Comparison of ENCODE assay signal across 9 mouse cellular contexts in genomic region chr4:56989431-56990214, GRCm38 (mm10). TPM values are rescaled to one million over a fixed set of nuclear protein-coding genes. Genes with fewer than 3 reads are reported as not detected.
A peak's percentile ranks its signal among the peaks of the same experiment; 100 is the strongest.
DNase-seq lines count a peak whose midpoint lies in the region; ATAC-seq and TF ChIP-seq lines count a peak whose summit lies in the region.
"Had no signal": no experiment of that assay in that cellular context is flagged by ENCODE, and none has a peak within 500 bp of the region (broad histone marks: within the 10 kb centered on the region; RNA-seq: fewer than 3 reads in every experiment).

No protein-coding gene starts in this region.

- 0 out of 2 replicates have a peak, but pooled peaks have one; percentile 11 for ATAC-seq in embryonic facial prominence, embryonic 15.5 days (ENCODE audit: insufficient number of reproducible peaks, low FRiP score, low TSS enrichment, low read depth)
- peak; percentile 76 for ATAC-seq in midbrain, postnatal 0 days (ENCODE audit: low FRiP score)
- ATAC-seq in granulocyte monocyte progenitor cell, adult 5-6 weeks (replicated peaks; ENCODE audit: poor library complexity, severe bottlenecking): no peak

- TF ChIP-seq CTCF in E14TG2a.4 (conservative IDR thresholded peaks at IDR 0.05; ENCODE audit: low read length): no peak
- no peak for TF ChIP-seq CTCF in midbrain, postnatal 0 days (IDR thresholded peaks at IDR 0.05)

- 3% methylated on average over 45 of the region's 45 CpGs for WGBS in embryonic facial prominence, embryonic 15.5 days
- 1% methylated on average over 45 of the region's 45 CpGs for WGBS in midbrain, postnatal 0 days

- H3K36me3 ChIP-seq in E14TG2a.4 (ENCODE audit: insufficient read depth, low read length): no peaks in the 10 kb centered on the region
- H3K36me3 ChIP-seq in embryonic facial prominence, embryonic 15.5 days: no peaks in the 10 kb centered on the region
- H3K36me3 ChIP-seq in midbrain, postnatal 0 days (ENCODE audit: insufficient read depth, low read length): no peaks in the 10 kb centered on the region

- H3K27ac ChIP-seq in embryonic facial prominence, embryonic 15.5 days (replicated peaks): no peak overlapping the region
- H3K27ac ChIP-seq in midbrain, postnatal 0 days (ENCODE audit: low read depth, low read length): peak overlapping the region; percentile 89

- peak overlapping the region; percentile 83 for H3K4me3 ChIP-seq in E14TG2a.4 (replicated peaks; ENCODE audit: low read length)
- H3K4me3 ChIP-seq in embryonic facial prominence, embryonic 15.5 days (replicated peaks): peak overlapping the region; percentile 62
- H3K4me3 ChIP-seq in midbrain, postnatal 0 days (ENCODE audit: low read depth, low read length): peak overlapping the region; percentile 76

- H3K9ac ChIP-seq in embryonic facial prominence, embryonic 15.5 days: peak overlapping the region; percentile 40
- peak overlapping the region; percentile 81 for H3K9ac ChIP-seq in midbrain, postnatal 0 days (replicated peaks; ENCODE audit: low read length, poor library complexity, severe bottlenecking)

- peaks cover 10% of the 10 kb centered on the region for H3K4me1 ChIP-seq in E14TG2a.4 (replicated peaks; ENCODE audit: low read depth, low read length)
- H3K4me1 ChIP-seq in embryonic facial prominence, embryonic 15.5 days: peaks cover 8% of the 10 kb centered on the region; the same call in 1 of the 2 replicates
- H3K4me1 ChIP-seq in midbrain, postnatal 0 days (ENCODE audit: insufficient read depth, low read length): no peaks in the 10 kb centered on the region

- peak overlapping the region; percentile 95 for H3K4me2 ChIP-seq in embryonic facial prominence, embryonic 15.5 days (replicated peaks)
- H3K4me2 ChIP-seq in midbrain, postnatal 0 days (ENCODE audit: low read depth, low read length, poor library complexity, severe bottlenecking): peak overlapping the region; percentile 82

- peaks cover 74% of the 10 kb centered on the region for H3K27me3 ChIP-seq in E14TG2a.4 (ENCODE audit: insufficient read depth, low read length)
- H3K27me3 ChIP-seq in embryonic facial prominence, embryonic 15.5 days: peaks cover 29% of the 10 kb centered on the region
- no peaks in the 10 kb centered on the region for H3K27me3 ChIP-seq in midbrain, postnatal 0 days (ENCODE audit: insufficient read depth, low read length)

- H3K9me3 ChIP-seq in E14TG2a.4 (ENCODE audit: low read length): no peaks in the 10 kb centered on the region
- H3K9me3 ChIP-seq in embryonic facial prominence, embryonic 15.5 days (replicated peaks): no peaks in the 10 kb centered on the region
- no peaks in the 10 kb centered on the region for H3K9me3 ChIP-seq in midbrain, postnatal 0 days (ENCODE audit: low read length)

- peak; percentile 11 for DNase-seq in Muller cell, postnatal 12 days (ENCODE audit: inconsistent ontology term)
- peak; percentile 23 to 32 for DNase-seq in layer of hippocampus, postnatal 25 days (ENCODE audit: extremely low spot score in 1 of 2, low spot score in 1 of 2)
- peak; percentile 63 for DNase-seq in midbrain, postnatal 0 days (ENCODE audit: low spot score)
- DNase-seq in thymus, postnatal 25 days: no peak
- no peak for DNase-seq in gastrocnemius, adult 18-20 months (ENCODE audit: low spot score)

RNA-seq across cellular contexts. Expression of gene Frrs1l, which starts 0.6 kb away (rescaled TPM):
- polyA plus RNA-seq in embryonic facial prominence, embryonic 15.5 days (2015; fragmentation: Nextera tagmentation; extraction: Ambion mirVana): 2.6 and 2.9 TPM in 2 replicates
- 100 to 1,000 TPM; 202 to 207 TPM for total RNA-seq in layer of hippocampus, postnatal 25 days (2021)
- 36.8 and 37.9 TPM in 2 replicates for total RNA-seq in midbrain, postnatal 0 days (2014; rRNA removed)
- polyA plus RNA-seq in midbrain, postnatal 0 days (2015; fragmentation: Nextera tagmentation; extraction: Ambion mirVana): 17.9 and 21.2 TPM in 2 replicates
- total RNA-seq in granulocyte monocyte progenitor cell, adult 5-6 weeks (2014; fragmentation: Nextera tagmentation): not detected in 2 replicates
- not detected in 2 replicates for total RNA-seq in granulocyte monocyte progenitor cell, adult 5-6 weeks (2017)
- not detected for total RNA-seq in gastrocnemius, adult 18-20 months (2021)
- polyA plus RNA-seq: spleen, adult 2 months had no signal

RNA-seq across cellular contexts. Expression of gene Tmem245, which starts 42.4 kb away (rescaled TPM):
- 8.7 and 11.1 TPM in 2 replicates for polyA plus RNA-seq in embryonic facial prominence, embryonic 15.5 days (2015; fragmentation: Nextera tagmentation; extraction: Ambion mirVana)
- 10 to 100 TPM; 29.8 to 31.0 TPM for total RNA-seq in layer of hippocampus, postnatal 25 days (2021)
- 27.0 and 29.6 TPM in 2 replicates for total RNA-seq in midbrain, postnatal 0 days (2014; rRNA removed)
- 10.4 and 11.2 TPM in 2 replicates for polyA plus RNA-seq in midbrain, postnatal 0 days (2015; fragmentation: Nextera tagmentation; extraction: Ambion mirVana)
- 16.3 and 18.2 TPM in 2 replicates for total RNA-seq in granulocyte monocyte progenitor cell, adult 5-6 weeks (2014; fragmentation: Nextera tagmentation)
- 9.9 and 10.1 TPM in 2 replicates for total RNA-seq in granulocyte monocyte progenitor cell, adult 5-6 weeks (2017)
- 10 to 100 TPM; 19.7 to 21.1 TPM for total RNA-seq in gastrocnemius, adult 18-20 months (2021)

Comparison
In these comparisons a context has a peak if more than half of its experiments do, and no peak if none do; other contexts are left out.
1. DNase-seq: peak in Muller cell, postnatal 12 days (single experiment), layer of hippocampus, postnatal 25 days (2 of 2) and midbrain, postnatal 0 days (single experiment); none in thymus, postnatal 25 days (single experiment) and gastrocnemius, adult 18-20 months (single experiment).
2. RNA of gene Frrs1l, which starts 0.6 kb away (total RNA-seq): 202 to 207 TPM in layer of hippocampus, postnatal 25 days and 36.8 to 37.9 TPM in midbrain, postnatal 0 days; not detected in gastrocnemius, adult 18-20 months and not detected in granulocyte monocyte progenitor cell, adult 5-6 weeks; every median in the first group is over 10 times any median in the second.
3. Peak in every context shown above with its lines, with median percentiles within 50 percentile points of each other: H3K4me3 ChIP-seq.